Mouse (Mus musculus) embryo, embryonic 9.5 days (tissue): ENCODE measurements around the gene Phykpl.
A peak's percentile ranks its signal among the peaks of the same experiment; 100 is the strongest.
"Not testable (repeated sequence)": the region's sequence is repeated elsewhere in the genome, so short reads cannot be mapped to it uniquely, and the experiment has no call there.

Source experiments
- DNase-seq: peaks from one replicate; pipeline ENCODE4 v3.0.0-alpha.2; 2017; ENCODE audit errors: extremely low spot score

The Phykpl gene

DNA sequence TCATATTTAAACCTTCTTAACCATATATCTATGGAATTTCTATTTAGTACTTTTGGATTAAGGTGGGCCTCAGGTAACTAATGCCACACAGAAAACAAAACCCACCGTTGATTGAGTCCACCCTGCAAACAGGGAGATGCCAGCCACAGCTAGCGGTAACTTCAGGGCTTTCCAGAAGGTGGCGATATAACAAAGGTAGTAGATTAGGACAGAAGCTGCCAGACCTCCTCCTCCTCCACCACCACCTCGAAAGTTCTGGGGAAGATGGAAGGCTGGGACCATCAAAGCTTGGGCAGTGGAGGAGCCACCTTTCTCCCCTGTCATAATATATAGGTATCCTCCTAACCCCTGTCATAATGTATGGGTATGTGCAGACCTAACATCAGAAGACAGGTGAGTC is 33.1 kb downstream of the Phykpl start:
- DNase-seq, result peak; percentile 81

DNA sequence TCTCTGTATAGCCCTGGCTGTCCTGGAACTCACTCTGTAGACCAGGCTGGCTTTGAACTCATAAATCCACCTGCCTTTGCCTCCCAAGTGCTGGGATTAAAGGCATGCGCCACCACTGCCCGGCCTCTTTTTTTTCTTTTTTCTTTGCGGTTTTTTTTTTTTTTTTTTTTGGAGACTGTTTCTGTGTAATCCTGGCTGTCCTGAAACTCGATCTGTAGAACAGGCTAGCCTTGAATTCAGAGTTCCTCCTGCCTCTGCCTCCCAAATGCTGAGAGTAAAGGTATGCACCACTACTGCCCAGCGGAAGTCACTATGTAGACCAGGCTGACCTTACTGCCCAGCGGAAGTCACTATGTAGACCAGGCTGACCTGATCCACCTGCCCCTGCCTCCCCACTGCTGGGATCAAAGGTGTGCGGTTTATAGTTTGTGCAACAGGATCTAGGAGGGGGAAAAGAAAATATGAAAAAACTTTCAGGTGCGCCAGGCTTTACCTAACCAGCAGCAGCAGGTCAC is 34.4 kb downstream of the Phykpl start:
- no peak for DNase-seq

DNA sequence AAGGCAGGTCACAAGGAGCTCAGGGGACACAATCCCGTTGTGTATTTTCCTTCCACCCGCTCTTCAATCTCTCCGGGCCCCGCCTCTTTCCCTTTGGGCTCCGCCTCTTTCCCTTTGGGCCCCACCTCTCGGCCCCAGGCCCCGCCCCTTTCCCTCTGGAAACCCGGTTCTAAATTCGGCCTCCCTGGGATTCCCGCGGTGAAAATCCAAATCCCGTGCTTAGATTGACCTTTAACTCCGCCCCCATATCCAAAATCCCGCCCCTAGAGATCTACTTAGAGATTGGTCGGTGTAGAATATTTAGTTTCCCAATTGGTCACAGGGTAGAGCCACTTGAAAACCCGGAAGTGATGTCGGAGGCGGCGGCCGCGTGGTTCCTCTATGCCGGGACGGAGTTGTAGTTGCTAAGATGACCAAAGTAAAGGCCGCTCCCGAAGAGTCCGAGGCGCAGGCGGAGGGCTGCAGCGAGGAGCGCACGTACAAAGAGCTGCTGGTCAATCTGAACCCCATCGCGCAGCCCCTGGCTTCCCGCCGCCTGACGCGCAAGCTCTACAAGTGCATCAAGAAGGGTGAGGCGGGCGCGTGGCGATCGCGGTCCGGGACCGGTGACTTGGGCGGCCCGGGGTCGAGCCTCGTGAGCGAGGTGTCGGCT is 35.0 kb downstream of the Phykpl start, which contains the start of gene Nhp2:
Gene Nhp2, plus strand, starts transcription at position 327 of the 652 bp plus-strand sequence.
- DNase-seq, result peak; percentile 99

DNA sequence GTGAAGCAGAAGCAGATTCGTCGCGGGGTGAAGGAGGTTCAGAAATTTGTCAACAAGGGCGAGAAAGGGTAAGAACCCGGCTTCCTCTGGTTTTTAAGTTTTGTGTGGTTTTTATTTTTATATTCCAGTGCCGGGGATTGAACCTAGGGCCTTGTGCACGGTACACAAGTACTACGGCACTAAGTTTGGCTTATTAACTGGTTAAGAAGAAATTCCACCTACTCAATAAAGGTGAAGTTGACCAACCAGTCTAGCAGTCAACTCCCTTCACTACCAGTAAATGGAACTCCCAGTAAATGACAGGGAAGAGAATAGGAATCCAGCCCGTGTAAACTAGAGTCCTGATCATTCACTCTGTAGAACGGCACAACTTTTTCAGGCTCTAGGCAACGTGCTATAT is 35.5 kb downstream of the Phykpl start:
- no peak for DNase-seq

DNA sequence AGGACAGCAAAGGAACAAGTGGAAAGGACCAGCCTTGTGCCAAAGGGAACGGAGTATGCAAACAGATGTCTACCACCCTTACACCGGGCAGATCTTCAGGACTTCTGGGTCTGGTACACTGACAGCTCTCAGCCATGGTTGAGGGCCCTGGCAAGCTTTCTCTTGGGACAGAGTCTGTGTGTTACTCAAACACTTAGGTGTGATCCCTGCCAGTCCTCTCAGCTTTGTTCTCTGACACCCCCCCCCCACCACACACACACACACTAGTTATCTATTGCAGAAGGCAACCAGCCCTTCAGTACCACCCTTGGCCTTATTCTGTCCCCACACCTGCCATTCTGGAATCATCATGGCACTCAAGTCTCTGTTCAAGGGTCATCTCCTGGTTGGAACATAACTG is 37.2 kb downstream of the Phykpl start:
- no peak for DNase-seq

DNA sequence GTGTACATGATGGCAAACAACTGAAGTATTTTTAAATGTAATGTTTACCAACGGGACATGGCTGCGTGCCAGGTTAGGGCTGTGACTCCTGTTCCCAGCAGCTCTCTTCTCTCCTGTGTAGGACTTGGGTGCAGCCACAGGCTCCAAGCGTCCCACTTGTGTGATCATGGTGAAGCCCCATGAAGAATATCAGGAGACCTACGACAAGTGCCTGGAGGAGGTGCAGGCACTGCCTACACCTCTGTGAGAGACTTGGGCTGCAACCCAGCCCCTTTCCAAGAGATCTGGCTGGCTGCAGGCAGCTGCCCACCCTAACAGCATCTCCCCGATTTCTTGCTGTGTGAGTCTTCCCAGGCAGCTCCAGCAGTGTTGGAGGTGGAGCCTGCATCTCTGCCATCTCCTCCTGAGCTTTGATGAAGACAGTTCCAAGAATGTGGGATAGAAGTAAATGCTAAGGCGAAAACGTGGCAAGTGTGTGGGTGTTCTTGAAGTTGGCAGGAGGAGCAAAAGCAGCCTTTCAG is 38.5 kb downstream of the Phykpl start:
- no peak for DNase-seq

DNA sequence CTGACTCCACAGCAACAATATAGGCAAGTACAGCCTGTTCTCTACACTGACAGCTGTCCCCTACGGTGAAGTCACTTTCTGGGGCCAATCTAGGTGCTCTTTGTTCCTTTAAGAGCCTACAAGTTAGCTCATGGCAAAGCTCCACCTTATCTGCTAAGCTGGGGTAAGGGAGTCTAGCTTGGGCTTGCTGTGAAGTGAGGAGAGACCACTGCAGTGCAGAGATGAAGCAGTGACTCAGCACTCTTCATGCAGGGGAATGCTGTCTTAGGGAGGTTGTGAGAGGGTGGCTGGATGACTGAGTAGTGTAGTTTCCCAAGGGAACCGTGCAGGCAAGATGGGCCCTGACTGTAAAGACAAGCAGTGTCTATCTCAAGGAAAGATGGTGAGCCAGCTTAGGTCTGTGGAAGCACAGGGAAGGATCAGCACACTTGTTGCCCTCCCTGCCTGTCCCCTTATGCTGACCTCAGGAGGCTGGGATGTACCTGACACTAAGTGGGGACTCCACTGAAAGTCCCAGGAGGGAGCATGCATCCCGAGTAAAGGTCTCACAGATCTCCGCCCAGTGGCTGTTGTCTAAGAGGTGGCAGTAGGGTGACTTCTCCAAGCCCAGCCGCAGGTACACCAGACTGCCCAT is 40.7 kb downstream of the Phykpl start:
- no peak for DNase-seq

DNA sequence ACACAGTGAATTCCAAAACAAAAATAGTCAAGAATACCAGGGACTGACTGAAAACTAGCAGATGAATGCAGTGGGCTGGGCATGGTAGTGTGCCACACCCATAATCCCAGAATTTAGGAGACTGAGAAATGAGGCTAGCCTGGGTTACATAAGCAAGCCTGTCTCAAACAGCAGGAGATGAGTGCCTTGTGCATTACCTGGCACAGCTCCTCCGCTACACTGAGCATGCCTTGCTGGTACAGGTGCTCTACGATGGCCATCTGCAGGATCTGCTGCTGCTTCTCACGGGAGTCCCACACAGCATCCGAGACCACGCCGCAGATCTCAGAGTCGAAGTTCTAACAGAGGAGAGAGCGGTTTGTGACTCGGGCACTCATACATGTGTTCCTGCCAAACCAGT is 42.9 kb downstream of the Phykpl start:
- DNase-seq, result no peak

DNA sequence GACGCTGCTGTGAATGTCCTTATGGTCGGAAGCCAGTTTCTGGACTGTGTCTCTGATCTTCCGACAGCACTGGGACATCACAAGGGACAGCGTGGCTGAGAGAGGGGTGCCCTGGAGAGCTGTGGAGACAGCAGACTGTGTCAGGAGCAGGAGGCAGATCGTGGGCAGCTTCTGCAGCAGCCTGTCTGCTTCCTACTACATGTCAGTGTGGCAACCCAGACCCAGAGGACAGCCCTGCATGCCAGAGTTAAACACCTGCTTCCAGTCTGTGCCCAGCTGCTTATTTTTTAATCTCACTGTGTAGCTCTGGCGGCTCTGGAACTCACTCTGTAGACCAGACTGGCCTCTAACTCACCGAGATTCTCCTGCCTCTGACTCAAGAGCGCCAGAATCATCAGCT is 43.4 kb downstream of the Phykpl start:
- DNase-seq, result no peak

DNA sequence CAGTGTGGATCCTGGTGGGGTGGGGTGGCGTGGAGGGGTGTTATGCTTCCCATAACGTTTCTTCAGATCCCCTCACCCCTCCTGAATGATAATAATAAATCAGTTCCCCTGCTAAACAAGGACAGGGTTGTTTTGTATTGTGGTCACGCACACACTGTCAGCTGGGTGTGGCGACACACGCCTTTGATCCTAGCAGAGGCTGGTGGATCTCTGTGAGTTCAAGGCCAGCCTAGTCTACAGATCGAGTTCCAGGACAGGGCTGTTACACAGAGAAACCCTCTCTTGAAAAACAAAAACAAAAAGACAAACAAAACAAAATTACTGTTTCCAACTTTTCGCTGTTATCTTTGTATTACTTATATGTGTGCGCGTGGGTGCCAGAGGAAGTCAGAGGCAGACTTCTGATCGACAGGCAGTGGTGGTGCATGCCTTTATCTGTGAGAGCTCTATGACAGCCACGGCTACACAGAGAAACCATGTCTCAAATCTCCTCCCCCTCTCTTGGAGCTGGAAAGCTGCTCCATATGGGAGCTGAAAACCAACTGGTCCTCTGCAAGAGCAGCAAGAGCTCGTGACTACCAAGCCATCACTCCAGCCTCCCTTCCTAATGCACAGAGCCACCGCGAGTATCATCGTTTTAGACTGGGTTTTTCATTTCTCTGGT is 45.2 kb downstream of the Phykpl start:
- DNase-seq, result no peak

DNA sequence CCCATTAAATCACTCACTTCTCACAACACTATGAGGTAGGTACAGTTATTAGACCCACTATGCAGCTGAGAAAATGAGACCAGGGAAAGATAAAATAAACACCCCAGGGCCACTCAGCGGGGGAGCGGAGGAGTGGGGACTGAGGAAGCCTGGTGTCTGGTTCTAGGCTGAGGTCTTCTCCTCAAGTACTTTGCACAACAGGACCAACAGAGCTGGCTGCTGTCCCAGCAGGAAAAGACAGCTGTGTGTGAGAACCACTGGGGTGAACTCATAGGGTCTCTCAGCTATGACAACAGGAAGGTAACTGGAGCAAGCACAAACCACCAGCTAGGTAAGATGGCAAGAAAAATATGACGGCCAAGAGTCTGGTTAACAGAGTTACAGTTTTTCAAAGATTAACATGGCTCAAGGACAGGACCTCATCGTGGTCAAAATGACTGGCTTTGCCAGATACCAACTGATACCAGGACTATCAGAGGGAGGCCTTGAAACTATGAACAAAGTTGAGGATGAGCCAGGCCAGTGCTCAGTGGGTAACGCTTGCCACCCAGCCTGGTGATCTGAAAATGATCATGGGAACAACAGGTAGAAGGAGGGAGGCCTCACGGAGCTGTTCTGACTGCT is 47.7 kb downstream of the Phykpl start:
- no peak for DNase-seq

DNA sequence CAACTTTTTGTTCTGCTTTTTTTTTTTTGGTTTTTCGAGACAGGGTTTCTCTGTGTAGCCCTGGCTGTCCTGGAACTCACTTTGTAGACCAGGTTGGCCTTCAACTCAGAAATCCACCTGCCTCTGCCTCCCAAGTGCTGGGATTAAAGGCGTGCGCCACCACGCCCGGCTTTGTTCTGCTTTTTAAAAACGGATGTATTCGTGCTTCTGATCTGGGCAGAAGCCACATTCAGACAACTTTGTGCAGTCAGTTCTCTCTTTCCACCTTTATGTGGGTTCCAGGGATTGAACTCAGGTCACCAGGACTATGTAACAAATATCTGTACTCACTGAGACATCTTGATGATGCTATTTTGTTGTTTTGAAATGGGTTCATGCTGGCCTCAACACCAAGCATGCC is 48.6 kb downstream of the Phykpl start:
- not testable (repeated sequence) for DNase-seq

DNA sequence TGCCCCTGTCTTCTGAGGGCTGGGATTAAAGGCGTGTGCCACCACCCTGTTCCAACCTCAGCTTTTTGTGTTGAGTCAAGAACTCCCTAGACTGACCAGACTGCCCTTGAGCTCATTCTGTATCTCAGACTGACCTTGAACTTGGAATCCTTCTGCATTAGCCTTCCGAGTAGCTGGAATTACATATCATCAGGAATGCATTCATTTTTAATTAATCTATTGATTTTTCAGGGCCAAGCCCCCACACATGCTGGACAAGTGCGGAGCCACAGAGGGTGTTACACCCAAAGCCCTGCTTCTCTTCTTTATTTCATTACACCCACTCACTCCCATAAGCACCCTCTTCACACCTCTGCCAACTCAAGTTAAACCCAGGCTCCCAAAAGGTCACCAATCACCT is 49.2 kb downstream of the Phykpl start:
- no peak for DNase-seq

DNA sequence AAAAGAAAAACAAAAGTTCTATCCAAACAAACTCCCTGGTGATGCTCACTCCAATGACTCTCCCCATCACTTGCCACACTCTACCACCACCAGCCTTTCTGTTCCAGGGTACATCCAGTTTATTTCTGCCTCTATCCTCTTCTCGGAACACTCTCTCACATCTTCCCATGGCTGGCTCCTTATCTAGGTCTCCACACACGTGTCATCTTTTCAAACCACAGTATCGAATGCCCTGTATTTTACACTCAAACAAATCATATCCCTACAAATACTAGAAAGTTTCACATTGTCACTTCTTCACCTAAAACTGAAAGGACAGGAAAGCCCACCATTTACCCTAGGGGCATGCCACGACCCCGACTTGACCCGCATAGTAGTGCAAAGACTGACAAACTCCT is 50.6 kb downstream of the Phykpl start:
- DNase-seq, result no peak

DNA sequence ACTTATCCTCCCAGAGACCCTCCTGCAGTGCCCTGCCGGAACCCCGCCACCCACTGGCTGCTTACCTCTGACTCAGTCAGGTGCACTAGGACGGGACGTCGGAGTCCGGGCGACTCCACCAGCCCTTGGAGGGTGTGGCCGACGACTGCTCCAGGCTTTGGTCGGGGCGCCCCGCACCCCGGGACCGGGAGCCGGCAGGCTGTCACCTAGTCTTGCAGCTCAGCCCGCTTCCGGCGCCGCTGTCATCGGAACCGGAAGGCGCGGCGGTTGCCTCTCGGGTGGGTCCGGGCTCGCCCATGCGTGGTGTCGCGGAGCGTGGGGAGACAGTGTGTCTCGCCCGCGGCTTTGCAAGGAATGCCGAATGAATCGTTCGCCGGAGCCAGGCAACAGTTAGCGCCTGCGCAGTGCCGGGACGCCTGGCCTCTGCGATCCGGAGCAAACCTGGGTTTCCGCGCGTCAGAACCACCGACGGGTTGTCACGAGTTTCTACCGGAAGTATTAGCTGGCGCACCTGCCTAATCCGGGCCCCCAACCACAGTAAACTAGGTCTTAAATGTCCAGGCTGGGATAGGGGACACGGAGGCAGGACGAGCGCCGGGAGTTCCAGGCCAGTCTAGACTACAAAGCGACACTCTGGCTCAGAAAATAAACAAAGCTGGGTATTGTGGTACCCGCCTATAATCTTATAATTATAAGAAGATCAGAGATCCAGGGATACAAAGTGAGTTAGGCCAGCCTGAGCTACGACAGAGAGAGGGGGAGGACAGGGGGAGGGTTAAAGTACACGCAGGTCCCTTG is 51.2 kb downstream of the Phykpl start, which contains the start of gene Rmnd5b:
Gene Rmnd5b, minus strand, starts transcription at position 372 of the 798 bp plus-strand sequence.
- DNase-seq, result peak; percentile 83

DNA sequence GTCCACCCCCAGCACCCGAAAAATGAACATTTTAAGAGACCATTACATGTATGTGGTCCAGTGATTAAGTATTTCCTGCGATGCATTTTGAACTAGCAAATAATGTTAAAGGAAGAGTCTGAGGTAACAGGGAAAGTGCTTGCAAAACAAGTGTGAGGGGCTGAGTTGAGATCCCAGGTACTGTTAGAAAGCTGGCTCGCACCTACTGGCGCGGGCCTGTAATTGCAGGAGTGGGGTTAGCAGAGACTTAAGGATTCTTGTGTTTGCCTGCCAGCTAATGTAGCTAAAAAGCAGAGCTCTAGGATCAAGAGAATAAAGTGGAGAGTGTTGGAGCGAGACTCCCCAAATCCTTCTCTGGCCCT is 51.7 kb downstream of the Phykpl start:
- DNase-seq, result peak; percentile 81

DNA sequence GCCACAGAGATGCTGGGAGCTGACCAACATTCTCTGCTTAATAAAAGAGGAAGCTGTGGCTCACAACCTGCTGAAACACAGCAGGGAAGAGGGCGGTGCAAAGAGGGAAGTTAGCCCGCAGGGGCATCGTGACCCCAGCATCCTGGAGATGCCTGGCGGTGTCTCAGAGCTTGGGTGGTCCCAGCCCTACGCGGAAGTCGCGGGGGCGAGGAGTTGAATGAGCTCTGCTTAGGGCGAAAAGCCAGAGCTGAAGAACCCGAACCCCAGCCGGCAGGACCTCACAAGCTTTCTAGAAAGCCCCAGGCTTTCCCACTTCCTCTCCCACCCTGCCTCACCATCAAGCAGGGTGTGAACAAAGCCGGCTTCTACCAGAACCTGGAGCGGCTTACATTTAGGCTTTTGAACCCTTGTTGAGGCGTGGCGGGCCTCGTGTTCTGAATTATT is 53.4 kb downstream of the Phykpl start:
- DNase-seq, result peak; percentile 77

DNA sequence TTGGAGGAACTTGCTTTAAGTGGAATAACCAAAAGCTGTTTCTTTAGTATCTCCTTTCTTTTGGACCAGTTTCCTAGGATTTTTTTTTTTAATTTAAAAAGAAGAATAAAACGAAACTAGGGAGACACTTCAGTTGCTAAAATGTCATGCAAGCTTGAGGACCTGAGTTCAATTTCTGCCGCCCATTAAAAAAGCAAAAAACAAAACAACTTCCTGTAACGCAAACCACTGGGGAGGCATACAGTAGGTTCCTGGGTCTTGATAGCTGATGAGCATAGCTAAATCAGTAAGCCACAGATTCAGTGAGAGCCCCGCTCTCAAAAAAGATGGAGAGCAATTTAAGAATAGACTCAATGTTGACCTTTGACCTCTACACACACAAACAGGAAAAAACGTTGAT is 53.9 kb downstream of the Phykpl start:
- no peak for DNase-seq

DNA sequence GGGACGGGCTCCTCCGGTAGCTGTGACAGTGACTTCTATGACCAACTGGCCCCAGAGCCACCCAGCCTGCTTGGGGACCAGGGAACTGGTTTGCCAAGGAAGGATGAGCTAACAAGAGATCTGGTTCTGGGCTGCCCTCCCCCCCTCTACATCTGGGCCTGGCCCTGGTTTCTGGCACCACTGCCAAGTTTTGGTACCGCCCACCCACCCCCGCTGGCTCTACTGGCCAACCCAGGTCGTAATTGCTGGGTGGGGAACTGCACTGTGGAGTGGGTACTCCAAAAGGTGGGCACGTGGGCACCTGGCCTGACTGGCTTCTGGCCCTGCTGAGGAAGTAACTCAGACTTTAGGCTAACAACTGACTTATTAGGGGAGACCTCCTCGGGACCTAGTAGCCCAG is 56.2 kb downstream of the Phykpl start:
- no peak for DNase-seq

DNA sequence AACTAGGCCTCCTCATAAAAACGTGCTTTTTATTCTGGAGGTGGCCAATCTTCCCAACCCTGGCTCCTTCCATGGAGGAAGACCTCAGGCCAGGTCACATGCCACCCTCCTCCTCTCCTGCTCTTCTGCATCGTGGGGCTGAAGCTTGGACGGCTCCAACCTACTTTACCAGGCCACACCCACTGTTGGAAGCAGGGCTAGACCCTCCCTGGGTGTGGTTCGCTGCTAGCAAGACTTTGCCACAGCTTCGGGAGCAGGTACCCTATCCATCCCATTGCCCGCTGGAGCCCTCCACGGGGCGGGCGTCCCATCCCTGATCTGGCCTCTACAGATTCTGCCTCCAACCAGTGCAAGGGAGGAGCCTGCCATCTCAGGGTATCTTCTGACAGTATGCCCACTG is 58.6 kb downstream of the Phykpl start:
- DNase-seq, result no peak

DNA sequence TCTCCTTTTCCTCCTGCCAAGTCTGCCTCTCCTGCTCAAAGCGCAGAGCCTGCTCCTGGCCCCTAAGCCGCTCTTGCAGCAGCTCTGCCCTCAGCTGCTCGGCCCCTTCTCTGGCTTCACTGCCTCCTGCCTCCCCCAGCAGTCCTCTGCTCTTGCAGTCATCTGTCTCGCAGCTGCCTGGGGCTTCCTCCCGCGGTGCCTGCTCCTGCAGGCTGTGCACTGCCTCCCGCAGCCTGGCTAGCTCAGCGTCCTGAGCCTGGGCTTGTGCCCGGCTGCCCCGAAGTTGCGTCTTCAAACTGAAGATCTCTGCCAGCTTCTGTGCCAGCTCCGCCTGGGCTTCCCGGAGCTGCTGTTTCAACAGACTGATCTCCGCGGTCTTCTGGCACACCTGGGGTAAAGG is 59.2 kb downstream of the Phykpl start:
- no peak for DNase-seq
